Mouse (Mus musculus): Measurements from ENCODE around the gene Tcte2.

GRCm38 (mm10) chr17:13725004-13725550 lies 36.5 kb downstream of the Tcte2 start:
- TF ChIP-seq CTCF (IDR thresholded peaks at IDR 0.05; ENCODE audit: extremely low read depth, insufficient read depth, low read length): no peak
- TF ChIP-seq POLR2A (IDR thresholded peaks at IDR 0.05; ENCODE audit: extremely low read depth, insufficient read depth, low read length): no peak
